Mouse (Mus musculus) neutrophil, adult 5-6 weeks (primary cell): Measurements from ENCODE around the gene Csnk2a2. TPM values are rescaled to one million over a fixed set of nuclear protein-coding genes. Genes with fewer than 3 reads are reported as not detected.

ENCODE experiments used
- ATAC-seq: fragments of 151-379, 151-347 bp; 2 replicates; pipeline ENCODE4 v1.8.0; 2017; ENCODE audit warnings: mild to moderate bottlenecking, moderate TSS enrichment; ENCODE audit not compliant: insufficient number of reproducible peaks, poor library complexity, low FRiP score, severe bottlenecking; ENCODE audit errors: extremely low read depth
- total RNA-seq: library from RNA; stranded (forward); fragments of 200-1000 nt; gene quantifications from 2 replicates; pipeline ENCODE4 v1.2.3, GENCODE M21; 2017

Csnk2a2 gene
- 24.4 and 25.7 TPM in 2 replicates for total RNA-seq

DNA sequence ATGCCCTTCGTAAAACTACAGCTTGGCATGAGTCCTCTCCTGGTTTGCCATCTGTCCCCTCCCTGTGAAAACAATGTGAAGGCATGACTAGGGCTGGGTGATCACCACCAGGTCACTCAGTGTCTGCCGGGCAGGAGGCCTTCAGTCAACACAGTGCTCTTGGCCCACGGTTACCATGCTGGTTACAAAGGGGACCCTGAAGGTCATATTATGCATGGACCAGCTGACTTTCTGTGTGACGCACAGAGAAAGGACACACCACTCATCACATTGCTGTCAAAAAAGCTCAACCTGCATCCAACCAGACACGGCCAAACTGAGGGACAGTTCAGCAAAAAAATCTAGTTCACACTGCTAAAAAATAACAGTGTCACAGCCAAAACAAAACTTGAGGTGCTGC is at the start of gene Csnk2a2:
Csnk2a2 (minus strand) TSS at position 34 of the 400 bp plus-strand sequence.
- no peak for ATAC-seq

DNA sequence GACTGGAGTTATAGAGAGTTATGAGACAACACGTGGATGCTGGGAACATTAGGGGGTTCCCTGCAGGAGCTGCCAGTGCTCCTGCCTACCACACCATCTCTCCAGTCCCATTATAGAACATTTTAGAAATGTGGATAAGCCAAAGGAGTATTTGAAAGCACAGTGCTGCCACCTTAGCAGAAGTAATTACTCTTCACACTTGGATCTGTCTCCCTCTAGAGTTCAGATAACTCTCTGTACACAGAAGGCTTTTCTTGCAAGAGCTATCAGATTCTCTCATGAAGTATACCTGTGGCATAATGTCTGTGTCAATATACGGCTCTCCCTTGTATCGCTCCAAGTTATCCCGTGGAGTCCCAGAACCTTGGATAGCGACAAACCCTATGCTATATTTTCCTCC is 49.6 kb upstream of the Csnk2a2 start:
- no peak for ATAC-seq

DNA sequence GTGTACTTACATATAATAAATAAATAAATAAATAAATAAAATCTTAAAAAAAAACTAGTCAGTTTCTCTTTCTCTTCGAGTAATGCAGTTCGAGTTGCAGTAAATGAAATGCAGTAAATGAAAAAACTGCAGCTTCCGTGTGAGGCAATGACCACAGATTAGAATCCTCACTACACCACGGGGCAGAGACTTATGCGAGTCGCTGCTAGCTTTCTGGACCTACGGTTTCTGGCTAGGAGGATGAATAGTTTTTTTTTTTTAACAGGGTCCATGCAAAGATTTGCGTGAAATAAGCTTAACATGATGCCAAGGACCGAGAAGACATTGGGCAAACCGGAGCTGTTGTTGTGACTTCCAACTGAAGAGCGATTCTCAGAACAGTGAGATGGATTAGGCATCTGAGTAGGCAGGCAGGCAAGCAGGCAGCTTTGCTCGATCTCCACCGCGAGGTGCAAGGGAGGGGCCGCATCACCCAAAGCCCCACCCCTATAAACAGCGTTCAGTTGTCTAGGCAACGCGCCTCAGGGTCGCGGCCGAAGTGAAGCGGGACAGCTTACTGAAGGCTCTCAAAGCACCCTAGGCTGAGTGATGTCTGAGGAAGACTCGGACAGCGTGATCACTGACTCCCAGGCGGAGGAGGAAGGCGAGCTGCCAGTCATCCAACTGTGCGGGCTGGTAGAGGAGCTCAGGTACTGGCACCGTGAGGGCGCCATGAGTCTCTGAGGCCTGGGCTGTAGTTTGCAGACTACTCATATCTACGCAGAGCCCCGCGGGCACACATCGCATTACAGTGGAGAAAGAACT is 43.9 kb upstream of the Csnk2a2 start, which contains the start of gene Ccdc113:
Ccdc113 (plus strand) TSS at position 502 of the 804 bp plus-strand sequence.
- no peak for ATAC-seq

DNA sequence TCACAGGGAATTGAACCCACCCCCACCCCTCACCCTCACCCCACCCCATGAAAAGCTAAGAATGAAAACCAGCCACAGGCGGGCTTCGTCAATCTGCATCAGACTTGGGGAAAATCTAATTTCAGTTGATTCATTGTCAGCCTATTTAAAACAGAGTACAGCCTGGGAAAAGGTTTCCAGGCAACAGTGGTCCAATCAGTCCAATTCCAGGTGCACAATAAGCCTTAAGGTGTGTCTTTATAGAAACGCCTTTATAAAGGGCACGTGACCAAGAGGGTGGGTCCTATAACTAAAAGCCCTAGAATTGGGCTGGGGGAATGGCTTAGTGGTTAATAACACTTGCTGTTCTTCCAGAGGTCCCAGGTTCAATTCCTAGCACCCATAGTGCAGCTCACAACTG is 42.4 kb upstream of the Csnk2a2 start:
- ATAC-seq = no peak

DNA sequence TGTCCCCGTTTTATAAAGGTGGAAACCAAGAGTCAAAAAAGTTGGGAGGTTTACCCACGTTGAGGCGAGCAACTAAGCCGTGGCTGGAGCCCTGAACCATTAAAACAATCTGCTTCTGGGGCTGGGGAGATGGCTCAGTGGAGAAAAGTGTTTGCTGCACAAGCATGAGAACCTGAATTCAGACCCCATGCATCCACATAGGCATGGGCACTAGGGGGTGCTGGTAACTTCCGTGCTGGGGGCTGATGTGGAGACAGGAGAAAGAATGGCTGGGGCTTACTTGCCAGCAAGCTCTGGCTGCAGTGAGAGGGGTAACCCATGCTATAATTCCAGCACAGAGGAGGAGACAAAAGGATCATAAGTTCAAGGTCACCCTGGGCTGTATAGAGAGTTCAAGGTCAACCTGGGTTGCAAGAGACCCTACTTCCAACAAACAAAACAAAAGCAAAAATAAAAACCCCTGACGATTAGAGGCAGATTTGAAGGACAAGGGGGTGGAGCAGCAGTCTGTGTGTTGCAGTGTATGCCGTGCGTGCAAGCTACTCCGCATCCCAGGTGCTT is 39.0 kb upstream of the Csnk2a2 start:
- no peak for ATAC-seq

DNA sequence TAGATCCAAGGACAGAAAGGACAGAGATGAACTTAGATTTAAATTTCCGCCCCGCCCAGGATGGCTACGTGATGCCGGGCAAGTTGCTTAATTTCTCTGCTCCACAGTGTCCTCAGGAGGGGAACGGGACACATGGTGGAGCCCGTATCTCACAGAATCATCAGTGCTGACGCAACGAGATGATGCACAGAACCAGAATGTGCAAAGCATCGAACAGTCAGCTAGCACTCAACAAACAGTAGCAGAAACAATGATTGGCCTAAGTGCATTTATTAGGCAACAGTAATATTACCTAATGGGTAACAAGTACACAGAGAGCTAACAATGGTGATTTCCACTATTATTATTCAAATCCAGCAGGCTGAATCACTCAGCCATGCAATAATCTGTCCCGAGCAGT is 38.4 kb upstream of the Csnk2a2 start:
- ATAC-seq = no peak

DNA sequence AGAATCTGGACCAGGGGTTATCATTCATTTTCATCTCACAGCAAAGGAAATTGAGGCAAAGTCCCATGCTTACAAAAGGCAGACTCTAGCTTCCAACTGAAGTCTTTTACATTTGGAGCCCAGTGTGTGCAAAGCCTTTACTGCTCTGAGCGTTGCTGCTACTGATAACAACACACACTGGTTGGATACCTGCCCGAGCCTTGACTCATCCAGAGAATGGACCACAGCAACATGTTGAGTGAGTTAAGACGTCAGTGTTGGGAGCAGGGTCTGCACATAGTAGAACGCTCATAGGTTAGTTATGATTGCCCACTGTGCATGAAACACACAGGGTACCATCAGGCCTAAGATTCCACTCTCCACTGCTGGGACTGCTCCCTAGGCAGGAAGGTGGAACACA is 34.2 kb upstream of the Csnk2a2 start:
- no peak for ATAC-seq

DNA sequence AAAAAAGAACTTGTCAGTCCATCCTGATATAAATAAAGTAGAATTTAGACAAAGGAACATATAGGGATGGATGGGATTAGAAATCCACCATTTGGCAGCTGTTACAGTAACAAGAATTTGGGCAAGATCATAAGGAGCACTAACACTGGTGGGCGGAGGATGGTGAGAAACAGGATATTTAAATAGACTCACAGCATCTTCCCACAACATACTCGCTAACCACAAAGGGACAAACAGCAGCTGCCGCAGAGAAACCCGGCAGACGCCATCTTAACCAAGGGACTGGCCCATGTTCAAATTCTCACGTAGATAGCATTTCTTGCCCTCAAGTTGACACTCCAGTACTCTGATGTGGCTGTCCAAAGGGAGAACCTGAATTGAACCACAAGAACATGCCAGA is 27.1 kb upstream of the Csnk2a2 start:
- ATAC-seq = no peak

DNA sequence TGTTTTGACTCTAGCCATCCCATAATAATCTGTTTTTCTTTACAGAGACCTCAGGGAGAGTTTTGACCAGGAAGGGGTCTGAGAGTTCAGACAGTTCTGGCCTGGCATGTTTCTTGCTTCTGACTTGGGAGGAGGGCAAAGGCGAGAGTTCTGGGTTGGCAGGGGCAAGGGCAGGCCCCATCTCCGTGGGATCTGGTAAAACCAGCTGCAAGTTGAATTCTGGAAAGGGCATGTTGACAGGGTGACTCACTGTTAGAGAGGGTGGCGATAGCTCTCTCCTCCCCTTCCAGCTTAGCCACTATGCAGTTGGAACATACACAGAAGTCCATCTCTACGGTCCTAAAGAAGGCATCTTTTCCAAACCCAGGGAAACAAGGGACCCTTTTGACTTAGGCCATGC is 23.4 kb upstream of the Csnk2a2 start:
- ATAC-seq = no peak

DNA sequence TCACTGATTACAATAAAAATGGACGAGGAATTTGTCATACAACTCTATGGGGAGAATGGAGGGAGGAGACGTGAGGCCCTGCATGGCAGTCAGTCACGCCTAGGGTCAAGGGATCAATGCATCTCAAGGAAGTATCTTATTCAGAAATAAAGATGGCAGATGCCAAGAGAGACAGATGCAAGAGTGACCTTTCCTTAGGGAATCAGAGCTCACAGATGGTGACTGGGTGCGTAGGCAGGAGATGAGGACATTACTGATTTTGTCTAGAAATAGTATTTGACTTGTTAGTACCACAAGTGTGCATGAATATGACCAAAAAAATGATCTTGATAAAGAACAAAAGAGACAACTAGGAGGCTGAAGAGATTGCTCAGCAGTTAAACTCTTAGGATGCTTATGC is 22.4 kb upstream of the Csnk2a2 start:
- ATAC-seq = no peak

DNA sequence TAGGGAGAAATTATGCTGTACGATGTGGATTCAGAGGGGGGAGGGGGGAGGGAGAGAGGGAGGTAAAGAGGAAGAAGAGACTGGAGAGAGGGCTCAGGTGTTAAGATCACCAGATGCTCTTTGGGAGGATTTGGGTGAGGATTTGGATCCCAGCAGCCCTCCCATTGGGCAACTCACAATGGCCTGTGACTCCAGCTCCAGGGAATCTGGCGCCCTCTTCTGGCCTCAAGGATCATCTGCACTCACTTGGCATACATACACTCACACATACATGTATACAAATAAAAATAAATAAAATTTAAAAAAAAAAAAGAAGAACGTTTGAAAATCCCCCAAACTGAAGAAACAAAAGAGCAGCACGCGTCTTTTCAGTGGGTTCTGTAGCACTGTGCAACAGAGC is 16.4 kb upstream of the Csnk2a2 start:
- no peak for ATAC-seq

DNA sequence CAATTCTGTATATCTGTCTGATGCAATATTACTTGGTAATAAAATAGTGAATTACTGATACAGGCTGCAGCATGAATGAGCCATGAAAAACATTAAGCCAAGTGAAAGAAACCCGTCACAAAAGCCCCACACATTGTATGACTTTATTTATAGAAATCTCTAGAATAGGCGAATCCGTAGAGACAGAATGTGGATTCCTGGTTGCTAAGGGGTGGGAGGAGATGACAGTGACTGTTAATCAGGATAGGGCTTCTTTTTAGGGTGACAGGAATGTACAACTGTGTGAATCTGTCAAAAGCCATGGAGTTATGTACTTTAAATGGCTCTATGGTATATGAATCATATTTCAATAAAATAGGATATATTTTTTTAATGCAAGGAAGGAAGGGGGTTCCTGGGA is 15.8 kb upstream of the Csnk2a2 start:
- ATAC-seq = no peak

DNA sequence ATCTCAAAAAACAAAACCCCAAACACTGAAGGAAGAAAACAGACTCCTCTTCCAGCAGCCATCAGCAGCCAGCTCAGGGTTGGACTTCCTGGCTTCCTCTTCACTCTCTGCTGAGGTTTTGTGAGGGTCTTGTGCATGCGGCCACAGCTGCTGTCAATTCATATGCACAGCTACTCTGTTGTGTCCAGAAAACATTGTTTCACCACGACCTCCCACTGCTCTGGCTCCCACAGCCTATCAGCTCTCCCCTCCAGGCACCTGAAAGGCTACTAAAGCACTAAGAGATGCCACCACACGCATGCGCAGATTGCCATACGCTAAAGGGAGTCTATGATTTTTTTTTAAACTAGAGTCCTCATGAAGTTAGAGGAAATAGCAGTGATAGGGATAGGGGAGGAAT is 15.0 kb upstream of the Csnk2a2 start:
- ATAC-seq = no peak

DNA sequence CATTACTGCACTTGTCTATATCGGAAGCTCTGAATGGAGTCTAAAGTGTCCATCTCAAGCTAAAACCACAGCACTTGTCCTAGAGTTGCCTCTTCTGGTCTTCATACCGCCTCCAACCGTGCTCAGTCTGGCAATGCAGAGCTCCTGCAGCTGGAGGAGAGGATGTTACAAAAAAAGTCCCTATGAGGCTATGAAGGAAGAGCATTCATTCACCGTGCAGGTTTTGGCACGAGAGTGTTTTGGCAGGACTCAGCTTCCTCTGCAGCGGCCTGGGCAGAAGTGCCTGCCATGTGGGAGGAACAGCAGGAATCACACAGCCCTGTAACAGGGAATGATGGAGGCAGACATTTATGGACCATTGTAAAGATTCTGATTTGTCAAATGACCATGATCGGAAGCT is 12.6 kb upstream of the Csnk2a2 start:
- ATAC-seq = no peak

DNA sequence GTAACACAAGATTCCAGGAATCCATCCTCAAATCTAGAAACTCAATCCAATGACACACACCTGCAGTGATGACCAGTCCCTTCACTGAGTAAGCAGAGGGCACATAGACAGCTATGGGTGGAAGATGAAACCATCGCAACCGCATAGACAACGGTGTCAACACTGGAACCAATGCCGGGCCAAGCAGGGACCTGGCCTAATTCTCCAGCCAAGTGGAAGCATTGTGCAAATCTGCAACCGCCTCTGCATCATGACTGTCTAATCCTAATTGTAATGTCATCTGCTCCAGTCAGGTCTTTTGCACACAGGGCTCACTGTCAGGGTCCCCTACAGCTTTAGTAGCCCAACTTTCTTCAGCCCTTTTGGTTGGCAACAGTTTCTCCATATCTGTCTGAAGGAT is 10.6 kb upstream of the Csnk2a2 start:
- ATAC-seq = no peak

DNA sequence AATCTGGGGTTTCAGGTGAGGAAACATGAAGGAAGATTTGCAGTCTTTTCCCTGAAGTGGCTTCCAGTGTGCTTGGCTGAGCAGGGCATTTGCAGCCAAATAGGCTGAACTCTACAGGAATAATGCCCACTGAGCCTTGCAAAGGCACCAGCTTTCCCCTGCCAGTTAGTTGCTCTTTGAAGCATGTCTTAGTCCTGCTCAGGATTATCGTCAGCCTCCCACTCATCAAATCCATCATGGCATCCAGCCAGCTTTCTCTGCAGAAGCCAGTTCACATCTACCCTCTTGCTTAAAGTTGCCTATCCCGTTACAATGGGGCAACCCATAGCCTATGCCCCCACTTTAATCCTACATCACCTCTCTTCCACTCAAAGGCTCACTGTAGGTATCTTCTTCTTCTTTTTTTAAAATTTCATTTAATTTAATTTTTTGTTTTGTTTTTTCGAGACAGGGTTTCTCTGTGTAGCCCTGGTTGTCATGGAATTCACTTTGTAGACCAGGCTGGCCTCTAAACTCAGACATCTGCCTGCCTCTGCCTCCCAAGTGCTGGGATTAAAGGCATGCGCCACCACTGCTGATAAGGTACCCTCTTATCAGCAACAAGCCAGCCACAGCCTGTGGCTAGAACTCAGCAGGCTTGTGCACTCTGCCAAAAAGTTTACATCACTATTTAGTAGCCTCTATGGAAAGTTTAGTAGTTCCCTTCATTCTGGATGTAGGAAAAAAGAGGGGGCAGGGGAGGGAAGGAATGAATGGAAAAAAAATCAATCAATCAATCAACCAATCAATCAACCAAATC is 9.6 kb upstream of the Csnk2a2 start:
- ATAC-seq = no peak

DNA sequence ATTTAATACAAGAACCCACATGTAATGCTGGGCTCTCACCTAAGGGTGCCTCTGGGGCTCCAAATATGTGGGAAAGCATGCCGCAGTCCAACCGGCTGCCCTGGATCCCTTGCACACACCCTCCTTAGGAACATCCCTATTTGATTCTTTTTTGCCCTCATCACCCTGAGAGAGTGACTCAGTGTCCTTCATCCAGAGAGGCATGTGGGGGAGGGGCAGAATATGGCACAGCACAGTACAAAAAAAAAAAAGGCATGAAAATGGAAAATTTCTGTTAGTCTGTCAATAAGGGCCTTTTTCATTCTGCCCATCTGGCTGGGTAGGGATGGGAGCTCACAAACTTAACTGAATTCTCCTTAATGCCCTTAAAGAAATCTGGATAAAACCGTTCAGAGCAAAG is 8.0 kb upstream of the Csnk2a2 start:
- no peak for ATAC-seq

DNA sequence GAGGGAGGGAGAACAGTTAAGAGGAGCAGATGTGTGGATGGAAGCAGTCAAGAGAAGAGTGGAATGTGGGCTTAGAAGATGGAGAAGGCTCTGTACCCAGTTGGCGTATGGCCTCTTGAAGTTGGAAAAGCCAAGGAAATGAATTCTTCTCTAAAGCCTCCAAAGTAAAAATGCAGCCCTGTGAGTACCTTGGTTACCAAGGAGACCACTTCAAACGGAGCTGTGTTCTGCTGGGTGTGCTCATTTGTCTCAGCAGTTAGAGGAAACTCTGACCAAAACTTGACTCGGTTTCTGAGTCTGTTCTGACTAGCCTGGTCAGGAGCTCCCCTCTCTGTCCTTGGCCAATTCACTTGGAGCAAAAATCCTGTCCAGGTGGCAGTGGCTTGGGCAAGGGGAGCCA is 6.6 kb upstream of the Csnk2a2 start:
- no peak for ATAC-seq

DNA sequence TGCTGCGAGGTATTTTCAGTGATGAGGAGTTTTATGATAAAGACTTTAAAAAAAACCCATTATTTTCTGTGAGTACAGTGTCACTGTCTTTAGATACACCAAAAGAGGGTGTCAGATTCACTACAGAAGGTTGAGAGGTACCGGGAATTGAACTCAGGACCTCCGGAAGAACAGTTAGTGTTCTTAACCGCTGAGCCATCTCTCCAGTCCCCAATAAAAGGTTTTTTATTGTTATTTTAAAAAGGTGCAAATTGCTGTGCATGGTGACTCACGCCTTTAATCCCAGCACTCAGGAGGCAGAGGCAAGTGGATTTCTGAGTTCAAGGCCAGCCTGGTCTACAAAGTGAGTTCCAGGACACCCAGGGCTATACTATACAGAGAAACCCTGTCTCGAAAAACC is 5.6 kb upstream of the Csnk2a2 start:
- ATAC-seq = no peak

DNA sequence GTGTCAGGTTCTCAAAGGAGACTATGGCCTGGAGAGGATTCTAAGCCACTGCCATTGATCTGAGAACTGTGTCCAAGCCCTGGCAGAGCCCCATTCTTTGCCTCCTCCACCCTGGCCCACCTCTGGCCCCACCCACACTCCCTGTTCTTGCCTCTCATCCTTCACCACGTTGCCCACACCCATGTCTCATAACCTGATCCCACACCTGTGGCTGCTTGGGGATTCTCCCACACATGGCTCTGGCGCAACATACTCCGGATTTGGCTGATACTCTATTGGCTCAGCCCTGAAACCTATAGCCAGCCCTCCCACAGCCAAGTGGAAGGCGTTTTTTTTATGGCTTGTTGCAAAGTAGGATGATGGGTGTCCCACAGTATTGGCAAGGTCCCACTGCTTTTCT is 2.2 kb upstream of the Csnk2a2 start:
- no peak for ATAC-seq
